Mouse (Mus musculus) hindbrain, postnatal 0 days (tissue): Measurements from ENCODE around the gene Wnt7a. TPM values are rescaled to one million over a fixed set of nuclear protein-coding genes. Genes with fewer than 3 reads are reported as not detected.

Experiments
- ATAC-seq: fragments of 200-750 bp; cut with Nextera tagmentation; 2 replicates; pipeline ENCODE4 v1.8.0; 2017; ENCODE audit warnings: mild to moderate bottlenecking, moderate TSS enrichment, moderate library complexity
- DNase-seq: peaks from one replicate; pipeline ENCODE4 v3.0.0-alpha.2; 2015; ENCODE audit warnings: low spot score
- H3K27ac ChIP-seq: fragments of 300-500 bp; sonication (generic); 2 replicates; pipeline ENCODE4 v1.5.1; 2014; ENCODE audit warnings: mild to moderate bottlenecking
- H3K27me3 ChIP-seq: fragments of 300-500 bp; sonication (generic); 2 replicates; pipeline ENCODE4 v1.6.1; 2014; ENCODE audit warnings: low read length, mixed read lengths; ENCODE audit not compliant: insufficient read depth
- H3K36me3 ChIP-seq: fragments of 300-500 bp; sonication (generic); 2 replicates; pipeline ENCODE4 v1.6.1; 2014; ENCODE audit warnings: low read length, mixed read lengths; ENCODE audit not compliant: insufficient read depth
- H3K4me1 ChIP-seq: fragments of 300-500 bp; sonication (generic); 2 replicates; pipeline ENCODE4 v1.6.1; 2014; ENCODE audit warnings: antibody characterized with exemption, low read length, mixed read lengths; ENCODE audit not compliant: insufficient read depth
- H3K4me2 ChIP-seq: fragments of 300-500 bp; sonication (generic); 2 replicates; pipeline ENCODE4 v1.6.1; 2014; ENCODE audit warnings: low read depth, mild to moderate bottlenecking, low read length, moderate library complexity, mixed read lengths
- H3K4me3 ChIP-seq: fragments of 300-500 bp; sonication (generic); 2 replicates; pipeline ENCODE4 v1.5.1; 2014; ENCODE audit warnings: low read length
- H3K9ac ChIP-seq: fragments of 300-500 bp; sonication (generic); replicated peaks from 2 replicates; pipeline ENCODE4 v1.6.1; 2014; ENCODE audit warnings: mild to moderate bottlenecking, low read length, moderate library complexity, mixed read lengths
- H3K9me3 ChIP-seq: fragments of 300-500 bp; sonication (generic); 2 replicates; pipeline ENCODE4 v1.6.1; 2016; ENCODE audit warnings: low read length, mixed read lengths
- CTCF ChIP-seq: IDR thresholded peaks from 2 replicates; pipeline ENCODE4 v1.5.1; 2016; ENCODE audit warnings: antibody characterized with exemption, control low read depth, low read depth
- WGBS: fragments of 180-500 bp; shearing (Covaris S2); extraction: QIAGEN DNeasy Blood & Tissue Kit; methylation state at CpG from one replicate; pipeline ENCODE4 v1.1.7; 2014; 5-methylcytosine and 5-hydroxymethylcytosine counted together
- polyA plus RNA-seq: library from polyadenylated mRNA; unstranded; fragments of >200 nt; fragmentation: Nextera tagmentation; extraction: Ambion mirVana; gene quantifications from 2 replicates; pipeline ENCODE4 v1.2.1, GENCODE M21; 2015
- total RNA-seq: library from RNA; depleted of rRNA; stranded (reverse); fragments of >200 nt; gene quantifications from 2 replicates; pipeline ENCODE4 v1.2.3, GENCODE M21; 2014

Wnt7a gene
- total and polyA plus RNA-seq, 2 experiments from 2014 or later = 6.2 to 11.4 TPM

- H3K9me3 ChIP-seq = no peaks in the 10 kb centered on the region
- H3K4me3 ChIP-seq = no peak overlapping the region
- no peak overlapping the region for H3K9ac ChIP-seq
- no peaks in the 10 kb centered on the region for H3K27me3 ChIP-seq
- ATAC-seq = no peak
- H3K4me2 ChIP-seq = no peak overlapping the region
- peaks cover 11% of the 10 kb centered on the region for H3K4me1 ChIP-seq
- 85% methylated on average over 4 of the region's 4 CpGs for WGBS
- H3K27ac ChIP-seq = no peak overlapping the region
- no peak for TF ChIP-seq CTCF
- no peak for DNase-seq
- H3K36me3 ChIP-seq = no peaks in the 10 kb centered on the region
Observed at GRCm38 (mm10) chr6:91360371-91360690, 50.8 kb downstream of the Wnt7a start.

GRCm38 (mm10) chr6:91359672-91360370, 51.3 kb downstream of the Wnt7a start:
- 74% methylated on average over 7 of the region's 7 CpGs for WGBS
- TF ChIP-seq CTCF = no peak
- ATAC-seq = no peak

GRCm38 (mm10) chr6:91358866-91359656, 52.1 kb downstream of the Wnt7a start:
- DNase-seq = no peak
- Histone ChIP-seq H3K27me3 (no peaks in the 10 kb centered on the region), H3K9me3 (no peaks in the 10 kb centered on the region), H3K4me3 (no peak overlapping the region), H3K9ac (no peak overlapping the region), H3K4me1 (peaks cover 11% of the 10 kb centered on the region), H3K4me2 (no peak overlapping the region), H3K36me3 (no peaks in the 10 kb centered on the region), H3K27ac (no peak overlapping the region)
- no peak for TF ChIP-seq CTCF
- WGBS = 68% methylated on average over 6 of the region's 6 CpGs
- no peak for ATAC-seq

More at GRCm38 (mm10) chr6:91359672-91360370, 51.3 kb downstream of the Wnt7a start:
- no peak overlapping the region for H3K27ac ChIP-seq
- H3K27me3 ChIP-seq = no peaks in the 10 kb centered on the region
- DNase-seq = peak; percentile 65
- no peak overlapping the region for H3K9ac ChIP-seq
- H3K4me1 ChIP-seq = peaks cover 11% of the 10 kb centered on the region
- H3K4me2 ChIP-seq = no peak overlapping the region
- no peak overlapping the region for H3K4me3 ChIP-seq
- H3K9me3 ChIP-seq = no peaks in the 10 kb centered on the region
- H3K36me3 ChIP-seq = no peaks in the 10 kb centered on the region

DNA sequence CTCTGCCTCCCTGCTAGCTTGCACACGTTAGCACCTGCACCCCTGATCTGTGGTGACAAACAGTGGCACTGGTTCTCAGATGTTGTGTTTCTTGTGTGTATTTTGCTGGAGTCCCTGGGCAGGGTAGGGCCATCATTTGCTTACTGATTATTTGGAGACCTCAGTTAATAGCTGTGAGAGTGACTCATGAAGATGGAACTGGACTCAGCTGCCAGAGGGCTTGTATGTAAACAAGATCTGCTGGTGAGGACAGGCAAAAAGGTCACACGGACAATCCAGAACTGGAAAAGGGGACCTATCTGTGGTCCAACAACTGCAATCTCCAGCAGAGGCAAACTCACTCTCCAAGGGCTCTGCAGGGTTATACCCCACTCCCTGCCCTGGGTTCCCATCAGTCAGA, 52.8 kb downstream of the Wnt7a start:
- 81% methylated on average over 2 of the region's 2 CpGs for WGBS
- no peak overlapping the region for H3K9ac ChIP-seq
- no peak for TF ChIP-seq CTCF
- H3K27ac ChIP-seq = no peak overlapping the region
- H3K4me2 ChIP-seq = no peak overlapping the region
- H3K4me1 ChIP-seq = peaks cover 11% of the 10 kb centered on the region
- no peaks in the 10 kb centered on the region for H3K27me3 ChIP-seq
- H3K36me3 ChIP-seq = no peaks in the 10 kb centered on the region
- H3K4me3 ChIP-seq = no peak overlapping the region
- no peak for ATAC-seq
- no peaks in the 10 kb centered on the region for H3K9me3 ChIP-seq
- no peak for DNase-seq

DNA sequence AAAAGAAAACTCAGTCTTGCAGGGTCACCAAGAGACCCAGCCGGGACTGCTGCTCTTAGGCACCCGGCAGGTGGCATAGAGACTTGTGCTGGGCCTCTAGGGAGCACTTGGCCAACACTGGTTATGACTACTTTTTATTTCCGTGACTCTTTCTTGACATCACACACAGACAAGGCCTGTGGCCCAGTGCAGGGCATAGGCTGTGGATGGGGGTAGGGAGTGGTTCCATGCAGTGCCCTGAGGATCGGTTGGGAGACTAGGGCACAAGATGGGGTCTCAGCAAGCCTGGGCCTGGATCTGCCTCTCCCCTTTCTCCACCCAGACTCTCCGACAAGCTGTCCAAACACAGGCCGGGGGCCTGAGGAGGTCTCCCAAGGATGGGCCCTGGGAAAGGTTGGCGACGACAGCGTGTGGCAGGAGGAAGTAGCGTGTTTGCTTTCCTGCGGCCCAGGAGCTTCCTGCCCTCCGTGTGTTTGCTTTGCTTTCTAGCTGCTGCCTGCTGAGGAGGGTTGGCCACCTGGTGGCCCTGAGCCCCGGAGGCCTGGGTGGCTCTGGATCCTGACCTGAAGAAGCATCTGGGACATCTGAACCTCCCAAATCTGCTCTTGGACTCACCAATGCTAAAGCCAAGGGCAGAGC, 53.8 kb downstream of the Wnt7a start:
- no peaks in the 10 kb centered on the region for H3K27me3 ChIP-seq
- peaks cover 11% of the 10 kb centered on the region for H3K4me1 ChIP-seq
- TF ChIP-seq CTCF = no peak
- H3K4me3 ChIP-seq = no peak overlapping the region
- no peak overlapping the region for H3K4me2 ChIP-seq
- WGBS = 75% methylated on average over 13 of the region's 13 CpGs
- no peak for DNase-seq
- H3K9ac ChIP-seq = no peak overlapping the region
- no peak overlapping the region for H3K27ac ChIP-seq
- H3K9me3 ChIP-seq = no peaks in the 10 kb centered on the region
- no peaks in the 10 kb centered on the region for H3K36me3 ChIP-seq
- ATAC-seq = no peak

DNA sequence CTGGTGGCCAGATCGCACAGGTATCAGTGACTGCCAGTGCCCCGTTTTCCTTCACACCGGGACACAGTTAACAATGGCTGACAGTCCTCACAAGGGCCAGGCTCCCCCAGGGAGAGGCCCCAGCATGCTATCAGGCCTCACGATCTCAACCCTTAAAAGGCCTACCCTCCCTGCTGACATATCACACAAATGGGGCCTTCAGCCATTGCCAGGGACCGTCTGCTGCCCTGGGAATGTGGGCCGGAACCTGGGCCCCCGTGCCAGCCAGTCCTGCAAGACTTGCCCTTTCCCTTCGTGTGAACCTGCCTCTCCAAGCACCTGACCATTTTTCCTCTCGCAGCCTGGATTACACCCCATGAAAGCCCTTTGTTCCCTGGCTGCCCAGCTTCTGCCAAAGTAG, 61.5 kb downstream of the Wnt7a start:
- peaks cover 25% of the 10 kb centered on the region for H3K4me1 ChIP-seq
- DNase-seq (no peak), ATAC-seq (no peak)
- H3K9me3 ChIP-seq = no peaks in the 10 kb centered on the region
- no peak overlapping the region for H3K4me2 ChIP-seq
- 46% methylated on average over 9 of the region's 9 CpGs for WGBS
- TF ChIP-seq CTCF = no peak
- no peak overlapping the region for H3K9ac ChIP-seq
- H3K4me3 ChIP-seq = no peak overlapping the region
- H3K36me3 ChIP-seq = no peaks in the 10 kb centered on the region
- no peaks in the 10 kb centered on the region for H3K27me3 ChIP-seq
- no peak overlapping the region for H3K27ac ChIP-seq

DNA sequence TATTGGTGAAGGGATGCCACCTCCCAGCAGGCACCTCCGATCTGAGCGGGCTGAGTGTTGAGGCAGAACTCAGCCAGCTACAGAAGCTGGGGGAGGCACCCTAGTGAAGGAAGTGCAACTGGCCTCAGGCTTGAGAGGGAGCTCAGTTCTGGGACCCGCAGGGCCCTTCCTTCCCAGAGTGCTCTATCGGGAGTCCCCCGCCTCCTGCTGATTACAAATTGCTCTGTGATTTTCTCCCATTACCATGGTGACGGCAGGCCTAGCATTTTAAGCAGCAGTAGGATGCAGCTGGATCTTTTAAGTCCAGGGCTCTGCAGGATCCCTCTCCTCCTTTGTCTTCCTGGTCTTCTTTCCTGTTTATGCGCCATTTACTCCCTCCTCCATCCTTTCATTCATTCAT, 63.4 kb downstream of the Wnt7a start:
- Histone ChIP-seq H3K9me3 (no peaks in the 10 kb centered on the region), H3K9ac (no peak overlapping the region; the same call in 1 of the 2 replicates), H3K27ac (peak overlapping the region; percentile 64; the same call in 1 of the 2 replicates), H3K27me3 (no peaks in the 10 kb centered on the region), H3K4me2 (no peak overlapping the region), H3K4me3 (no peak overlapping the region), H3K4me1 (peaks cover 25% of the 10 kb centered on the region), H3K36me3 (no peaks in the 10 kb centered on the region)
- WGBS = 12% methylated on average over 7 of the region's 7 CpGs
- TF ChIP-seq CTCF = no peak
- DNase-seq (peak; percentile 77), ATAC-seq (peak; percentile 66)
